Mouse (Mus musculus) ES-Bruce4 (cell line): ENCODE measurements around the gene Nabp1. TPM values are rescaled to one million over a fixed set of nuclear protein-coding genes. Genes with fewer than 3 reads are reported as not detected.

Experiments used
- H3K27ac ChIP-seq: 2 replicates; pipeline ENCODE4 v1.5.1; 2012; ENCODE audit warnings: low read length, inconsistent platforms; ENCODE audit not compliant: insufficient read depth
- H3K27me3 ChIP-seq: 2 replicates; pipeline ENCODE4 v1.6.1; 2012; ENCODE audit warnings: mild to moderate bottlenecking, low read length, inconsistent platforms; ENCODE audit not compliant: control insufficient read depth, poor library complexity, insufficient read depth, severe bottlenecking
- H3K36me3 ChIP-seq: 2 replicates; pipeline ENCODE4 v1.6.1; 2012; ENCODE audit warnings: inconsistent platforms, mild to moderate bottlenecking, low read length, moderate library complexity; ENCODE audit not compliant: control insufficient read depth, poor library complexity, insufficient read depth, severe bottlenecking
- H3K4me1 ChIP-seq: one replicate; pipeline ENCODE4 v1.8.1; 2011; ENCODE audit warnings: low read length; ENCODE audit not compliant: control insufficient read depth, insufficient read depth
- H3K4me3 ChIP-seq: 2 replicates; pipeline ENCODE4 v1.5.1; 2011; ENCODE audit warnings: low read depth, mild to moderate bottlenecking, low read length
- H3K9ac ChIP-seq: 2 replicates; pipeline ENCODE4 v1.6.1; 2012; ENCODE audit warnings: low read depth, mild to moderate bottlenecking, inconsistent platforms; ENCODE audit not compliant: poor library complexity, severe bottlenecking
- H3K9me3 ChIP-seq: replicated peaks from 2 replicates; pipeline ENCODE4 v1.6.1; 2012; ENCODE audit warnings: mild to moderate bottlenecking, low read length, inconsistent platforms; ENCODE audit not compliant: control insufficient read depth, poor library complexity, insufficient read depth, severe bottlenecking
- CTCF ChIP-seq: IDR thresholded peaks from one replicate; pipeline ENCODE4 v1.8.1; 2011; ENCODE audit warnings: low read depth, low read length
- EP300 ChIP-seq: IDR thresholded peaks from 2 replicates; pipeline ENCODE4 v1.6.1; 2011; ENCODE audit warnings: low read depth, low read length; ENCODE audit not compliant: insufficient read depth
- POLR2A ChIP-seq: IDR thresholded peaks from one replicate; pipeline ENCODE4 v1.8.1; 2011; ENCODE audit warnings: low read length; ENCODE audit not compliant: insufficient read depth
- polyA plus RNA-seq: library from polyadenylated mRNA; stranded (reverse); fragments of >200 nt; gene quantifications from 2 replicates; pipeline ENCODE4 v1.2.4, GENCODE M21; 2011; ENCODE audit warnings: low read depth; ENCODE audit not compliant: missing spikeins, insufficient read depth, insufficient read length

Gene Nabp1
- polyA plus RNA-seq, 1 experiment = 145 TPM

- no peak for TF ChIP-seq EP300
- no peak for TF ChIP-seq POLR2A
- no peak for TF ChIP-seq CTCF
- Histone ChIP-seq H3K4me3 (no peak overlapping the region), H3K27me3 (no peaks in the 10 kb centered on the region), H3K9me3 (no peaks in the 10 kb centered on the region), H3K9ac (no peak overlapping the region), H3K4me1 (no peaks in the 10 kb centered on the region), H3K27ac (peak overlapping the region; percentile 15; the same call in 1 of the 2 replicates), H3K36me3 (peaks cover 3% of the 10 kb centered on the region; the same call in 1 of the 2 replicates)
These were observed 1.5 kb upstream of the Nabp1 start for GRCm38 (mm10) chr1:51479691-51480090.

GRCm38 (mm10) chr1:51479027-51479329 lies 753 bp upstream of the Nabp1 start:
- Histone ChIP-seq H3K27ac (peak overlapping the region; percentile 86), H3K4me1 (no peaks in the 10 kb centered on the region), H3K4me3 (peak overlapping the region; percentile 31; the same call in 1 of the 2 replicates), H3K27me3 (no peaks in the 10 kb centered on the region), H3K9me3 (no peaks in the 10 kb centered on the region), H3K9ac (peak overlapping the region; percentile 62), H3K36me3 (peaks cover 8% of the 10 kb centered on the region)
- TF ChIP-seq POLR2A = no peak
- TF ChIP-seq CTCF = no peak
- TF ChIP-seq EP300 = no peak

GRCm38 (mm10) chr1:51477656-51478081 lies 556 bp downstream of the Nabp1 start:
- Histone ChIP-seq H3K27me3 (no peaks in the 10 kb centered on the region), H3K4me1 (peaks cover 1% of the 10 kb centered on the region), H3K36me3 (peaks cover 18% of the 10 kb centered on the region), H3K27ac (no peak overlapping the region; the same call in 1 of the 2 replicates), H3K4me3 (peak overlapping the region; percentile 89), H3K9me3 (no peaks in the 10 kb centered on the region), H3K9ac (peak overlapping the region; percentile 71)
- no peak for TF ChIP-seq EP300
- no peak for TF ChIP-seq CTCF

GRCm38 (mm10) chr1:51476405-51476804 lies 1.8 kb downstream of the Nabp1 start:
- Histone ChIP-seq H3K4me1 (peaks cover 1% of the 10 kb centered on the region), H3K27me3 (no peaks in the 10 kb centered on the region), H3K27ac (no peak overlapping the region), H3K9me3 (no peaks in the 10 kb centered on the region), H3K36me3 (peaks cover 24% of the 10 kb centered on the region), H3K9ac (no peak overlapping the region), H3K4me3 (no peak overlapping the region)
- TF ChIP-seq CTCF (no peak), POLR2A (no peak), EP300 (no peak)

- H3K27ac ChIP-seq = no peak overlapping the region
- TF ChIP-seq EP300 (no peak), CTCF (no peak), POLR2A (no peak)
- no peaks in the 10 kb centered on the region for H3K4me1 ChIP-seq
- no peaks in the 10 kb centered on the region for H3K27me3 ChIP-seq
- H3K4me3 ChIP-seq = no peak overlapping the region
- no peak overlapping the region for H3K9ac ChIP-seq
- H3K36me3 ChIP-seq = peaks cover 33% of the 10 kb centered on the region
- H3K9me3 ChIP-seq = no peaks in the 10 kb centered on the region
These were observed 10.1 kb downstream of the Nabp1 start for GRCm38 (mm10) chr1:51468077-51468476.

- TF ChIP-seq CTCF (no peak), EP300 (no peak), POLR2A (no peak)
- Histone ChIP-seq H3K27me3 (no peaks in the 10 kb centered on the region), H3K4me1 (no peaks in the 10 kb centered on the region), H3K4me3 (no peak overlapping the region), H3K9me3 (no peaks in the 10 kb centered on the region), H3K27ac (no peak overlapping the region), H3K36me3 (peaks cover 27% of the 10 kb centered on the region), H3K9ac (no peak overlapping the region)
These were observed 11.0 kb downstream of the Nabp1 start for GRCm38 (mm10) chr1:51467181-51467580.
